Mouse (Mus musculus): ENCODE data around the gene Ndst2.

Ndst2 gene

DNA sequence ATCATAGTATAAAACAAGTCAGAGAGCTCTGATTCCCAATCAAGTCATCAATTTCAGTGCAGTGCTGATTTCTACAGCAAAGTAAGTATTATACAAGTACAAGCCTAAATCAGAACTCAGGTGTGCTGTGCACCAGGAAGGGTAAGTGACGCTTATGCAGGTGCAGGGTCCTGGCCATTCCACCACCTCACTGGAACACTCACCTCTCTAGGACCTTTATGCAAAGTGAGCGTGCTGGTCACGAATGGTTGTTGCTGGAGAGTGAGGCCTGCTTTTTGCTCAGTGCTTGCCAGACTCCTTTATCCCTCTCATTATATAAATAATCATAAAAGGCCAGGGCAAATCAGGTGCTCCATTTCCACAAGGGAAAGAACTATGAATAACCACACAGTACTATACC is 34.0 kb downstream of the Ndst2 start:
- ATAC-seq (ENCODE audit: low TSS enrichment): no peak

DNA sequence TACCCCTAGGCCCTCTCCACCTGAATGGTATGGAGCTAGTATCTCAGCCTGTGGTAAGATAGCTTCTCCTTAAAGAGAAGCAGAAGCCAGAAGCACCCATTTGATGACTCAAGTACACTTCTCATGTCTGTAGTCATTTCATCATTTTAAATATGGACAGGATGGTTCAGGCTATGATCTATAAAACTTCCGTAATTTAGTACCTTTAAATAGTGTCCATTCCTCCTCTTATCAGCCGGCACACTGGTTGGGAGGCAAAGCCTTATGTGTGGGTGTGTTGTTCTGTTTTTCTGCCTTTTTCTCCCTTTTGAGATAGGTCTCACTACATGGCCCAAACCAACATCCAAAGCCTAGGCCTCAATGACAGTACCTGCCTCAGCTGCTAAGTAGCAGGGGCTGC is 35.8 kb downstream of the Ndst2 start:
- ATAC-seq (ENCODE audit: low TSS enrichment): no peak

DNA sequence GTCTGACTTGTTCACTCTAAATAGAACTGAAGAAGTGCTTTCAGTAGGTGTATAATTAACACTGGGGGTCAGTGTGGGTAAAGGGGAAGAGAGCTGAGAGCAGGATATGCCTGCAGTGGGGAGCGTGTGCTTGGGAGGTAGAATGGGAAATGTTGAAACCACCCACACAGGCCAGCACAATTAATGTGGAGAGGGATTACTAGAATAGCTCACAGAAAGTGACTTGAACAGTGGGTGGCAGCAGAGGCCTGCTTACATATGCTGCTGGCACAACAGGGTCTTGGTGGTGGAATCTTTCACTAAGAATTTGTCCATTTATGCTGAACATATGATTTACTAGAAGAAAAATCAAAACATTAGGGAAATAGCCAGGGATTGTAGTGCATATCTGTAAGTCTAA is 37.4 kb downstream of the Ndst2 start:
- ATAC-seq (ENCODE audit: low TSS enrichment): peak; percentile 62

DNA sequence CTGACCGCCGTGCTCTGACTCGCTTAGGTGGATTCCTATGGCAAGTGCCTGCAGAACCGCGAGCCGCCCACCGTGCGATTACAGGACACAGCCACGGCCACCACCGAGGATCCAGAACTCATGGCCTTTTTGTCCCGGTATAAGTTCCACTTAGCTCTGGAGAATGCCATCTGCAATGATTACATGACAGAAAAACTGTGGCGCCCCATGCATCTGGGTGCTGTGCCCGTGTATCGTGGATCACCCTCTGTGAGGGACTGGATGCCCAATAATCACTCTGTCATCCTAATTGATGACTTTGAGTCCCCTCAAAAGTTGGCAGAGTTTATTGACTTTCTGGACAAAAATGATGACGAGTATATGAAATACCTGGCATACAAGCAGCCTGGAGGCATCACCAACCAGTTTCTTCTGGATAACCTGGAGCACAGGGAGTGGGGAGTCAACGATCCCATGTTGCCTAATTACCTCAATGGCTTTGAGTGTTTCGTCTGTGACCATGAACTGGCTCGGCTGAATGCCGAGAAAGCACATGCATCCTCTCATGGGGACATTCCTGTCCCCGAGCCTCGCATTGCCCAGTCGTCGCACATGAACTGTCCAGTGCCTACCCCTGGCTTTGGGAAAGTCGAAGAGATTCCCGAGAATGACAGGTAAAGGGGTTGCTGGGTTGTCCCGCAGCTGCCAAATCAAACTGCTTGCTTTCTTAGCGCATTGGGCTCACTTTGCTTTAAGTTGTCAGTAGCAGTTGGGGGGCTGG is 38.4 kb downstream of the Ndst2 start:
- no peak for ATAC-seq (ENCODE audit: low TSS enrichment)

DNA sequence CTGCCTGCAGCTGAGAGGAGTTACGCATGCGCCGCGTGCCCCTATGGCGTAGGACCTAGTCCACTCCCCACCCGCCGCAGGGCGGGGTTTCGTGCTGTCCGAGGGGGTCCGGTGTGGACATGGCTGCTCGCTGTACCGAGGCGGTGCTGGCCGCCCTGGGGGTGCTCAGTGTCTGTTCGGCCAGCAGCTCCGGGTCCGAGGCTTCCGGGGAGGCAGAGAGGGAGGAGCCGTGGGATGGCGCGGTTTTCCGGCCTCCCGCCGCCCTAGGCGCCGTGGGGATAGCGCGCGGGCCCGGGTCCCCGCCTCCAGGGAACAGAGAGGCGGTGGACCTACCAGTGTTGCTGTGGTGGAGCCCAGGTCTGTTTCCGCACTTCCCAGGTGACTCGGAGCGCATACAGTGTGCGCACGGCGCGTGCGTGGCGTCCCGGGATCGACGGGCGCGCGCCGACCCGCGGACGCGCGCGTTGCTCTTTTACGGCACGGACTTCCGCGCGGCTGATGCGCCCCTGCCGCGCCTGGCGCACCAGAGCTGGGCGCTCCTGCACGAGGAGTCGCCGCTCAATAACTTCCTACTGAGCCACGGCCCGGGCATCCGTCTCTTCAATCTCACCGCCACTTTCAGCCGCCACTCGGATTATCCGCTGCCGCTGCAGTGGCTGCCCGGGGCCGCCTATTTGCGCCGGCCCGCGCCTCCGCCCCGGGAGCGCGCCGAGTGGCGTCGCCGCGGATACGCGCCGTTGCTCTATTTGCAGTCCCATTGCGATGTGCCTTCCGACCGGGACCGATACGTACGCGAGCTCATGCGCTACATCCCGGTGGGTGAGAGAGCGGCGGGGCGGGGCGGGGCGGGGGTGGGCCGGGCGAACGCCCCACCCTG is 39.2 kb downstream of the Ndst2 start, which contains the start of gene Fut11:
TSS of gene Fut11 (plus strand) at position 85 of the 877 bp plus-strand sequence.
- peak; percentile 64 for ATAC-seq (ENCODE audit: low TSS enrichment)

DNA sequence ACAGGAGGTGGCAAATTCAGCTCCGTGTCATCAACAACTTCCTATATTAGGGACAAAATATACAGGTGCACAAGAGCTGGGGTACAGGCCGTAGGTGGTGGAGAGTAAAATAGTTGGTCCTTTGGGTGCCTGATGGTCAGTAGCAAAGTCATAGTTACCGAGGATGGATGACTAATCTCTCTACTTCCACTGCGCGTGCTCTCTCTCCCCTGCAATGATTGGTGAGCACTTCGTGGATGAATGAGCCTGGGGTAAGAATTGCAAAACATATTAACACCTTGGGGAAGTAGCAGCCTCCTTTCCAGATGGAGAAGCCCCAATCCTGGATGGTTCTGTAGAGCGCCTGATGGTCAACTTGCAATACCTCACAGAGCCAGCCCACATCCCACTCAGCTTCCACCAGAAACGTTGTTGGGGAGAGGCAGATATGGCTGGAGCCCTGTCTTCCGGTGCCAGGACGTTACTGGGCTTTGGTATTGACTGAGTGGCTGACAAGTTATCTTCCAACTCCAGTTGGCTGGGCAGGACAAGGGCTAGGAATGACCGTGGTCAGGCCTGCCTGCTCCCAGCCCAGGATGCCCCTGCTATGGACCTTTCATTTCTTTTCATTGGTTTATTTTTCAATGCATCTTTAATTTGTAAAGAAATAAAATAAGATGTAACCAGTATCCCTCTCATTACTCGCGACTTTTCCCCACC is 40.0 kb downstream of the Ndst2 start:
- ATAC-seq (ENCODE audit: low TSS enrichment): peak; percentile 3; the same call in 1 of the 2 replicates

DNA sequence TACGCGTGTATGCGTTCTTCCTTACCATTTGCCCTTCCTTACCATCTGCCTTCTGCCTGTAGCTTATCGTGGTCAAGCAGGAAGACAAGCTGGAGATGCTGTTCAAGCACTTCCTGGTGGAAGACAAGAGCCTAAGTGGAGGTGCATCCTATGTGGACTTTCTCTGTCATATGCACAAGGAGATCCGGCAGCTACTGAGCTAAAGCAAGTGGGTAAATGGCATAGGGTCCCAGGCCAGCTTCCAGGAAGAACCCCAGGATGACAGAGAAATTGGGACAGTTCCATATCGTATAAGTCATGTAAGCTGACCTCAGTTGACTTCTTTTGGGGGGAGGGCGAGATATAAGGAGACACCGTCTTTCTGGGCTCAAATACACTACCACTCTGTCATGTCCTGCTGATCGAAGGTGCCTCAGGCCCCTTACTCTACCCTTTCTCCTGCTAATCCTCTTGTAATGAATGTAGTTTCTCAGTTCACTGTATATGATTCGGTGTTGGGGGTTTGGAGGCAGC is 40.7 kb downstream of the Ndst2 start:
- no peak for ATAC-seq (ENCODE audit: low TSS enrichment)

DNA sequence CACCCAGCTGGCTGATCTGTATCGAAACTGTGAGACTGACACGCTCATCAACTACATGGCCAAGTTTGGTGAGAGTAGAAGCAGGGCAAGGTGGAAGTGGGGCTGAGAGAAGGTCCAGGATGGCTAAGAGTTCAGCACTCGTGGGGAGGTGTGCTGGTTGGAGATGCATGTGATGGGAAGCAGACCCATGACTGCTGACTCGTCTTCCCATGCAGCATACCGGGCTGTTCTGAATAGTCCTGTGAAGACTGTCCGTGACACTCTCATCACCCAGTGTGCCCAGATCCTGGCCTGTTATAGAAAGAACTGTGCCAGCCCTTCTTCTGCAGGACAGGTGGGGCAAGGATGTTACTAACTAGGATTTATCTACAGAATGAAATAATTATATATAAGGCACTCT is 42.6 kb downstream of the Ndst2 start:
- ATAC-seq (ENCODE audit: low TSS enrichment): no peak

DNA sequence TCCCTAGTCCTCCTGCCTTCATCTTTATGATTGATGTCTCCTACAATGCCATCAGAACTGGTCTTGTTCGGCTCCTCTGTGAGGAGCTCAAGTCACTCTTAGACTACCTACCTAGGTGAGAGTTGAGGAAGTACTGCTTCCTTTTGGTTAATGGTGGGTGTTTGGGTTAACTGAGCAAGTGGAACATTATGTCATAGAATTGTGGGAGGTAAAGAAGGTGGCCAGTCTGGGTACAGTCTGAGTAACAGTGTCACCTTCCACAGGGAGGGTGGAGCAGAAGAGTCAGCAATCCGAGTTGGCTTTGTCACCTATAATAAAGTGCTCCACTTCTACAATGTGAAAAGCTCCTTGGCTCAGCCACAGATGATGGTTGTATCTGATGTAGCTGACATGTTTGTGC is 45.4 kb downstream of the Ndst2 start:
- ATAC-seq (ENCODE audit: low TSS enrichment): no peak

DNA sequence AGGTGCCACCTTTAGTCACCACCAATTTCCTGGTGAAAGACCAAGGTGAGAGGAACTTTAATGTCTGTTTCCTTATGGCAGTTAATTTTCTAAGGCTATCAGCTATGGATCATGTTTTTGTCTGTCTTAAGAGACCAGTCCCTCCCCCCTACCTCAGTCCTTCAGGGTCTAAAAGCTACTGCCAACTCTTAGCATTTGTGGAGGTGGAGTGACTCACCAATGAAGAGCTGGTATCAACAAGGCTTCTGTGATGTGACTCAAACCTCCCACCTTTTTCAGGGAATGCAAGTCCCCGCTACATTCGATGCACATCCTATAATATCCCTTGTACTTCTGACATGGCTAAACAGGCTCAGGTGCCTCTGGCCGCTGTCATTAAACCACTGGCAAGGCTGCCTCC is 47.8 kb downstream of the Ndst2 start:
- ATAC-seq (ENCODE audit: low TSS enrichment): peak; percentile 82

DNA sequence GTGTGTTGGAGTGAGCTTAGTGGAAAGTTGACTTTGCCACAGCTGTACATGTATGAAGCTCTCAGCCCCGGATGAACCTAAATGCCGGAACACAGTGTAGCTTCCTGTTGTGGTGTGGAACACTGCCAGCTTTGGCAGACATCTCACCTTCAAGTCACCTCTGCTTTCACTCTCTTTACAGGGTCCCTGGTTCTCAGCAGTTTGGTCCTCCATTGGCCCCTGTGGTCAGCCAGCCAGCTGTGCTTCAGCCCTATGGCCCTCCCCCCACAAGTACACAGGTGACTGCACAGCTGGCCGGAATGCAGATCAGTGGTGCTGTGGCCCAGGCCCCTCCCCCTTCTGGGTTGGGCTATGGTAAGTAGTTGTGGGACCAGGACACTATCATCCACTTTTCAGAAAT is 51.9 kb downstream of the Ndst2 start:
- ATAC-seq (ENCODE audit: low TSS enrichment): no peak

DNA sequence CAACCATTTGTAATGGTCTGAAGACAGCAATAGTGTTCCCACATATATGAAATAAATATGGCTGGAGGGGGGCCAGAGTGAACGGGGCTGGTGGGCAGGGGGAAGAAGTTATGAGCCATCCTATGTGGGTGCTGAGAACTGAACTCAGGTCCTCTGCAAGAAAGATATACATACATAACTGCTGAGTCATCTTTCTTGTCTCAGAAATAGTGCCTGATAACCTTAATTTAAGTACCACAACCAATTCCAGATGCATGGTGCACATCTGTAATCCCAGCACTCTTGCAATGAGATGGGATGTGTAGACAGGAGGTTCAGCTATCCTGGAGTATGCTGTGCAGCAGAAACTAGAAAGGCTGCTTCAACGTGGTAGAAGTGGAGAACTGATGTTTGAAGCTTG is 52.6 kb downstream of the Ndst2 start:
- no peak for ATAC-seq (ENCODE audit: low TSS enrichment)

DNA sequence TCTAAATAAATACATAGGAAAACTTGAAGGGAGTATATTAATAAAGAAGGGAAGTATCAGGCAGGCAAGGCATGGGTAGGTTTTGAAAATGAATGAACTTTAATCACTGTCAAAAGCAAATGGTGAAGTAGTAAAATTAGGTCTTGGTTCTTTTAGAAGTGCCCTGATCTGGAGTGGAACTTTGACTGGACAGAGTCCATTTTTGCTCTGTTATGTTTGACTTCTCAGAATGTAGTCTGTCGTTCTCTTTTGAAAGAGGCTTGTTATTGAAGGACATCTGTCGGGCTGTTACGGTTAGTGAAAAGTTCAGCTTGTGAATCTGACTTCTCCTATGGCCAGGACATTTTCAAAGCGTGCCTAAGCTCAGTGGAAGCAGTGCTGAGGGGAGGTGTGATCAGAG is 56.5 kb downstream of the Ndst2 start:
- no peak for ATAC-seq (ENCODE audit: low TSS enrichment)

DNA sequence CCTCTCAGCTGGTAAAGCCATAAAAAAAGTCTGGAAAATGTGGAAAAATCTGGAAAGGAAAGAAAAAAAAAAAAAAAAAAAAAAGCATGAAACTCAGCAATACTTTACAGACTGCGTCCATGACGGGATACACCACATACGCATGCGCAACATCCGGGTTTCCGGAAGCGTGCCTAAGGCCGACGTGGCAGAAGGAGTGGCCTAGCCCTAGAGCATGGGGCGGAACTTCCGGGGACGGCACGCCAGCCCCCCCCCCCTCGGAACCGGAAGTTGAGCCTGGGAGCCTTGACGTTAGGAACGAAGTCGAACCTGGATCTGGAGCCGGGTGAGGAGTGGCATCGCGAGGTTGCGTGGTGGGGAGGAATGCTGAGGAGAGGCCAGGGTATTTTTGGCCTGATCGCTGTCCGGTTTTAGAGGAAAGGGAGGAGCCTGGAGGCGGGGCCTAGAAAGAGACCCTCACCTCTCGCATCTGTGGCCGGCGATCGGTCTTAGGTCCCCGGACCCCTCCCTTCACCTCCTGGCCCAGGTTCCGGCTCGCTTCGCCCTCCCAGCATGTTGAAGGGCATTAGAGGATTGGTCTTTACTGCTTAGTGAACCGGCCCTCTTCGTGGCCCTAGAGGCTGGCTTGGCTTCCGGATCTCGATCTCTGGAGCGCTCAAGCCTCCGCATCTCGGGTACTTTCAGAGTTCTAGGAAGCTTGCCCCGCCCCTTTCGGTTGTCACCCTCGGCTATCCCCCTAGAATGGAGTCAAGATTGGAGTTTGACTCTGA is 60.1 kb downstream of the Ndst2 start, which contains the start of gene Sec24c:
TSS of gene Sec24c (plus strand) at position 245 of the 770 bp plus-strand sequence.
- ATAC-seq (ENCODE audit: low TSS enrichment): peak; percentile 95

DNA sequence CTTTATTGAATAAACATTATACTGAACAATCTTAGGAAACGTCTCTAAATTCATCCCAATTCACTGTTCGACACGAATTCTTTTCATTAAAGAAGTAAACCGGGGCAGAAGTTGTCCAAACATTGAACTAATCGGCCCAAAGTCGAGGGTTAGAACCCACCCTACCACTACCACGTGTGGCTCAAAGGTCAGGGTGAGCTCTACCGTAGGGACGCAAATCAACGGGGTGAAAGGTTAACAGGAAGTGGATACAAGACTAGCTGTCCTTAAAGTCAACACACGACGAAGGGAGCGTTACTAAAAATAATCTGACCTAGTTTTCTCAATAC is 60.7 kb downstream of the Ndst2 start:
- peak; percentile 60 for ATAC-seq (ENCODE audit: low TSS enrichment)
